Mouse (Mus musculus) ES-E14 (cell line): ENCODE data around the gene Dnajb6.

Source experiments
- CHD2 ChIP-seq: IDR thresholded peaks from 2 replicates; pipeline ENCODE4 v1.6.1; 2014; ENCODE audit warnings: mild to moderate bottlenecking, low read depth, low read length, inconsistent platforms
- MAFK ChIP-seq: IDR thresholded peaks from 2 replicates; pipeline ENCODE4 v1.6.1; 2014; ENCODE audit warnings: mild to moderate bottlenecking, low read depth, low read length, inconsistent platforms; ENCODE audit not compliant: insufficient read depth
- ZC3H11A ChIP-seq: IDR thresholded peaks from 2 replicates; pipeline ENCODE4 v1.6.1; 2012; ENCODE audit warnings: low read depth, mild to moderate bottlenecking, inconsistent platforms, low read length, borderline replicate concordance
- ZNF384 ChIP-seq: IDR thresholded peaks from 2 replicates; pipeline ENCODE4 v1.6.1; 2012; ENCODE audit warnings: low read depth, low read length, inconsistent platforms

GRCm38 (mm10) chr5:29824796-29825195, 89.3 kb downstream of the Dnajb6 start:
- no peak for TF ChIP-seq MAFK
- TF ChIP-seq ZNF384 = no peak
- no peak for TF ChIP-seq CHD2
- peak; percentile 64 for TF ChIP-seq ZC3H11A
